Mouse (Mus musculus) cortical plate, adult 2 months (tissue): ENCODE measurements around the gene Sbsn.

Source experiments
- CTCF ChIP-seq: fragments of 200-500 bp; IDR thresholded peaks from 2 replicates; pipeline ENCODE4 v1.5.1; 2011; ENCODE audit warnings: mild to moderate bottlenecking, control low read depth, low read length; ENCODE audit not compliant: insufficient read depth; ENCODE audit errors: extremely low read depth
- POLR2A ChIP-seq: fragments of 200-500 bp; IDR thresholded peaks from 2 replicates; pipeline ENCODE4 v1.6.1; 2011; ENCODE audit warnings: mild to moderate bottlenecking, low read length, control low read depth; ENCODE audit not compliant: insufficient read depth; ENCODE audit errors: extremely low read depth

DNA sequence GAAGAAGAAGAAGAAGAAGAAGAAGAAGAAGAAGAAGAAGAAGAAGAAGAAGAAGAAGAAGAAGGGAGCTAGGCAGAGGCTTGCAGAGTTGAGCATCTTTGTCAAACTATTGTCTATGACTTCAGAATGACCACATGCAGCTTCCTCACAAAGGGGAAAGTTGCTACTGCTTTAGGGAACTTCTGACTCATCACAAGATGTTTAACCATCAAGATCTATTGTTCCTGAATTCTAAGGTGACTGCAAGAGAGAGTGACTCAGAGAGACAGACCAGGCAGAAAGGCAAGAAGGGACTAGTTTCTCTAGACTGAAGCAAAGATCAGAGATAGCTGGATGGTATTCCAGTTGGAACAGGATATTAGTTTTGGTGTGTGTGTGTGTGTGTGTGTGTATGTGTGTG lies 43.6 kb downstream of the Sbsn start:
- TF ChIP-seq CTCF (no peak), POLR2A (no peak)
